Mouse (Mus musculus): ENCODE results near the gene Polg2.
"Not testable (repeated sequence)": the region's sequence is repeated elsewhere in the genome, so short reads cannot be mapped to it uniquely, and the experiment has no call there.

Polg2 gene

GRCm38 (mm10) chr11:106789649-106790048, 10.3 kb upstream of the Polg2 start:
- DNase-seq (ENCODE audit: low spot score in 2 of 2), result no peak

DNA sequence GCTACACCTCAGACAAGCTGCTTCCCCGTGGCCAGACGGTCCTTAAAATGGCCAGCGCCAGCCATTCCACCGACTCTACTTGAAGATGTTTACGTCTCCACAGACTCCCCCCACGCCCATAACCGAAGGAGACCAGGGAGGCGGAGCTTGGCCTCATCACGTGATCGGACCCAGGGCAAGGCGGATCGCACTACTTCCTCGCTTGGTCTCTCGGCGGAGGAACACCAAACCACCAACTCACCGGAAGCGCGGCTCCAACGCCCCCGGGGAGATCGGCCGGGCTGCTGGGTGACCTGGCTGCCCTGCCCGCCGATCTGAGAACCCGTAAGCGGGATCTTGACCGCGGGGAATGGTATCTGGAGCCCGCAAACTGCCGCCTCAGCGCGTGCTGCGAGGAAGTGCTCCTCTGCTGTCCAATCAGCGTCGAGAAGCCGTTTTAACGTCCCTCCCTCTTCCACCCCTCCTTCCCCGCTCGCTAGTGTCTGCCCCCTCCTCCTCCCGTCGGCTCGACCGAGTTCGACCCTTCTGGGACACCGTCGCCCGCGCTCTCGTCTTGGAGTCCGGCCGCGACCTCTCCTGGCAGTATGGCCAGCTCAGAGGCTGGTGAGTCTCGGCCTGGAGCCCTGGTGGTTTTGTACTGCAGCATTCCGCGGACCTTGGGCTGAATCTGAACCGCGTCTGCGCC, 9.6 kb upstream of the Polg2 start, which contains the start of the genes Ddx5 and Cep95:
Gene Ddx5 (minus strand): TSS at position 411 of the 685 bp plus-strand sequence.
Gene Cep95 (plus strand): TSS at position 478 of the 685 bp plus-strand sequence.
- DNase-seq (ENCODE audit: low spot score in 2 of 2), result peak; percentile 94 to 98

GRCm38 (mm10) chr11:106788026-106788774, 8.9 kb upstream of the Polg2 start:
- peak; percentile 98 to 99 for DNase-seq (ENCODE audit: low spot score in 2 of 2)

DNA sequence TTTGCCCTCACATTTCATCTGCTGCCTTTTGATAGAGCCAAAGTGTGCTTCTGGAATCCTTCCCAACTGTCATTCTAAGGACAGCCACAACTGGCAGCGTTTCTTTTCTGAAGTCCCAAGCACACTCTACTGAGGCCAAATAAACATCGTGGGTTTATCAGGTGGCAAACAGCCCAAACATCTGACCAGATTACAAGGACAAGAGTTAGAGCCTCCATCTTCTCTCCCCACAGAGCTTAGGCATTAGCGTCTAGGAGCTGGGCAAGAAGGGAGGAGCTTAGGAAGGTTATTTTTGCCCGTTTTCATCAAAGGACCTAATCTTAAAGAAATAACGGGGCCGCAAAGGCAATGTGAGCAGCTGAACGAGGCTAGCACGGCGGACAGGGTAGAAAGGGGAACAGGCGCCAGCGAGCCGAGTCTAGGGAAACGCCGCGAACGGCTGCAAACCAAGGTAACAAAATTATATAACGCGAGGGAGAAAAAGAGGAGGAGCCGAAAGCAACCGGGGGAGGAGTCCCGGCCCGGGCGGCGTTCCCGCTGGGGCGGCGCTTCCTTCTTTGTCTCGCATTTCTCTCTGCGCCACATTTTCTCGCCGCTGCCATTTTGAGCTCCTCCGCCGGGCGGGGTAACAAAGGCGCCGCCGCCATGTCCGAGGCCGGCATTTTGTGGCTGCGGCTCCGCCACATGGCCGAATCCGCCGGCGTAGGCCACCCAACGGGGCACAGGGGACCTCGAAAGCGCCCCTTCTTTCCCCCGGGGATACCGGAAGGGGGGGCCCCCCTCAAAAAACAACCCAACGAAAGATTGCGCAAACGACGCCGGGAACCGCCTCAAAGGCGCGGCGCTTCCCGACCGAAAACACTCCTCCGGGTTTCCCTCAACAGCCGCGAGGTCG, 8.0 kb upstream of the Polg2 start:
- peak; percentile 83 to 88 for DNase-seq (ENCODE audit: low spot score in 2 of 2)

- DNase-seq (ENCODE audit: low spot score in 2 of 2), result no peak
Measured at GRCm38 (mm10) chr11:106785043-106785442, 5.7 kb upstream of the Polg2 start.

DNA sequence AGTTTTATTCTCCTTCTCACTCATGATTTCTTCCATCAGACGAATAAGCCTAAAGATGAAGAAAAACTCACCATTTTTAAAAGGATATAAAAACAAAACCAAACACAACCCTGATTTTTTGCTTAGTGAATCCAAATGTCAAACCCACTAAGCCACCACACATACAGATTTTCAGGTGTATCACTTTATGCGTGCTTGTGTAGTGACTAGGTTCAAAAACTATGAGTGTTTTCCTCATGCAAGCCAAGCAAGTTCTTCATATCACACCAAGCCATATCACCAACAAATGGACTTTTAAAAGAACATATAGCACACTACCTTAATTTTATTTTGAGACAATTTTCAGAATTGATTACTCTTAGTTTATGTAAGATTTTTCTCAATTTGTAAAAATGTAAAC, 5.1 kb upstream of the Polg2 start:
- no peak for DNase-seq (ENCODE audit: low spot score in 2 of 2)

- no peak for DNase-seq (ENCODE audit: low spot score in 2 of 2)
Measured at GRCm38 (mm10) chr11:106782841-106783764, 3.8 kb upstream of the Polg2 start.

DNA sequence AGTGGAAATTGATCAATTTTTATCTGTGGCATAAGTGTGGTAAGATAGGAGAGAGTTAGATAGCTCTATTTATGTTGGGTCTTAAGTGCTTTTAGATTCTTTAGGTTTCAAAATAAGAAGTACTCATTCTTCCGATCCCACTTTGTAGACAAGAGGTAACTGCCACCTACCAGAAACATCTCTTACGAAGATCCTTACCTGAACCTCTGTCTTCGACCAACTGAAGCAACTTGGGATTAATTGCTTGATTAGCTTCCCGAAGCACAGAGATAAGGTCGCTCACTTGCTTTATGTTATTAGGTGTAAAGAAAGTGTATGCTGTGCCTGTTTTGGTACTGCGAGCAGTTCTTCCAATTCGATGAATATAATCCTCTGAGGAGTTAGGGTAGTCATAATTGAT, 2.9 kb upstream of the Polg2 start:
- not testable (repeated sequence) for DNase-seq (ENCODE audit: low spot score in 2 of 2)

DNA sequence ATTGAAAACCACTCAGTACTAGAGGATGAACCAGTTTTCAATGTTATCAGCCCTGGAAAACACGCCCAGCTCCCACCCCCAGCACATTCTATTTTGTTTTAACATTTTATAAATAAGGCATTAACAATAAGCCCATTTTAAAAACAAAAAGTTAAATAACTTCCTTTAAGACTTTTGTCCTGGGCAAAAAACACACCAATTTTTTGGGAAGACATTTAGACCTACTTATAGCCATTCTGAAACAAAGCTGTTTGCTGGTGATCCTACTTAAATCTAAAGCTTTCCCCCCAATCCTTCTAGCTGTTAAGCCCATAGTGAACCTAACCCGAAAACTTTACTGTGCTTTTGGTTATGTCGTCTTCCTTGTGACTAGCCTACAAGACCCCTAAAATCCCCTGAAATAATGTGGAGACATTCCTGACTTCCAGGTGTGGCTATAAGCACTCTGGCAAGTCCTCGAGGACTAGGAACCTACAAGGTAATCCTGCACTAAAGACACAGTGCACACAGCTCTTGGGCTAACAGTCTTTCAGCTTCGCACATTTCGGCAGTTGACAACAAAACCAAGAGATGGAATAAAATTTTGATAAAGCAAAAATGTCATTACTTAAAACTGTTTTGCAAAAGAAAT, 1.4 kb upstream of the Polg2 start:
- no peak for DNase-seq (ENCODE audit: low spot score in 2 of 2)

- no peak for DNase-seq (ENCODE audit: low spot score in 2 of 2)
Measured at GRCm38 (mm10) chr11:106780089-106780425, 720 bp upstream of the Polg2 start.

DNA sequence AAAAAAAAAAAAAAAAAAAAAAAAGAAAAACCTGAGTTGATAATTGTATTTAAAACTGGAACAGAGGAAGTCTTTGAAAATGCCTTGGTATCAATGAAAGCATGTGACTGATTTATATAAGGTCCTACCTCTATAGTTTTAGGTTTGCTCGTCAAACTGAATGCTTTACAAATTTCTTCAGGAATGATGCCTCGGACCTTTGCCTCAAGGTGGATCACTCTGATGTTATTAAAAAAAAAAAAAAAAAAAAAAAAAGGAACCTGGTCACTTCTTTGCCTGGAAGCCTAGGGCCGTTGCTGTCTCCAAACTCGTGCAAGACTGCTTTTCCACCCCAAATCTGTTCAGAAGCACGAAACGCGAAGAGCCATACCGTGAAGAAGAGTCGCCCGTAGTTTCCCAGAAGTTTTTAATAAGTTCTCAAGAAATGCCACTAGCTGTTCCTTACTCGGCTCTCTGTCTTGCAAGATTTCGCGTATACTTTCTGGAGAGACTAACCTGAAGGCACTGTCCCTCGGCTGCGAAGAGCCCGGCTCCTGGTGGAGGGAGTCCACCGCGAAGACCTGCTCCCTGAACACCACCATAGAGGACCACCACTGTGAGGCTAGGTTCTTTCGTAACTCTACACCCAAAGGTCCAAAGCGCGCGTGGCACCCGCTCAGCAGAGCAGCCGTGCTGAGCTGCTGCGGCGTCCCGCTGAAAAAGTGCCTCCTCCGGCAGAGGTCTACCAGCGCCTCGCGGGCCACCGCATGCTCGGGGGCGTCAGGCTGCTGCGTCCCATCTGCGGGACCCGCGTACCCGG, 549 bp downstream of the Polg2 start:
- no peak for DNase-seq (ENCODE audit: low spot score in 2 of 2)

DNA sequence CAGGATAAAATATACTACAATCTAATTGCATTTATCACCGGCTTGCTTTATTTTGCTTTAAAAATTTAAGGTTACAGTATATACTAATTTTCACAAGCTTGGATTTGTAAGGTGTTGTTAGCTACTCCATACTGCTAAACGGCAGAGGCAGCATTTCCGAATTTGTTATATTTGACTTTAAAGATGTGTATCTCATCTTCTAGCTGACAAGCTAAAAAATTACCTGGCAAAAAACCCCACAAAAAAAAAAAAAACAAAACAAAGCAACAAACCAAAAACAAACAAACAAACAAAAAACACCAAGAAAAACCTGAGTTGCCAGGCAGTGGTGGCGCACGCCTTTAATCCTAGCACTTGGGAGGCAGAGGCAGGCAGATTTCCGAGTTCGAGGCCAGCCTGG, 1.2 kb downstream of the Polg2 start:
- no peak for DNase-seq (ENCODE audit: low spot score in 2 of 2)

- no peak for DNase-seq (ENCODE audit: low spot score in 2 of 2)
Measured at GRCm38 (mm10) chr11:106777395-106777794, 1.9 kb downstream of the Polg2 start.

DNA sequence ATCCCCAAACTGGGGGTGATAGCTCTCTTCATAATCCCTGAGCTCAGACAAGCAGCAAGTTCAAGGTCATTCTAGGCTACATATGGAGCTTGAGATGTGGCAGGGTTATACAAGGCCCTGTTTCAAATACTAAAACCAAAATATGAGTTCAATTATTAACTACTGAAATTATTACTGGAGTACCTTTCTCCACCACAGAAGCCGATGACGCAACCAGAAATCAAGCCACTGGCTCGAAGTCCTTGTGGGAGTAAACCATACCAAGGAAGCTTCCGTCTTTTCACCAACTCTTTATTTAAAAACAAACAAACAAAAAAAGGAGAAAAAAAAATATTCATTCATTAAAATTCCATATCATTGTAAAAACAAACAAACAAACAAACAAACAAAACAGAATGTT, 2.4 kb downstream of the Polg2 start:
- DNase-seq (ENCODE audit: low spot score in 2 of 2), result no peak

DNA sequence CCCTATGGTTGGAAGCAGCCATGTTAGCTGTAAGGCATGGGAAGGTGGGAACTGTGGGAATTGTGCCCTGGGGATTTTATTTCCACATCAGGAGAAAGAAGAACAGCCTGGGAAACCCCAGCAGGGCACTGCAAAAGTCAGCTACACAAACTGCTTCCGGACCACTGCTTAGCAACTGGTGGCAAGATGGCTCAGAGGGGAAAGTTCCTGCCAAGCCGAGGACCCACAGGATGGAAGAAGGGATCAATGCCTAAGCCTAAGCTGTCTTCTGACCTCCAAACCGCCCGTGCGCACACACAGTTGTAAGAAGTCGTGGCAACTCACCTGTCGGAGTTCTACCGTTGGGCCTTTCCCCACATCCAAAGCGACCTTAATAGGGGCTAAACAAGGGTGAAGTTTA, 6.3 kb downstream of the Polg2 start:
- DNase-seq (ENCODE audit: low spot score in 2 of 2), result no peak

GRCm38 (mm10) chr11:106770195-106770974, 9.0 kb downstream of the Polg2 start:
- DNase-seq (ENCODE audit: low spot score in 2 of 2), result no peak

DNA sequence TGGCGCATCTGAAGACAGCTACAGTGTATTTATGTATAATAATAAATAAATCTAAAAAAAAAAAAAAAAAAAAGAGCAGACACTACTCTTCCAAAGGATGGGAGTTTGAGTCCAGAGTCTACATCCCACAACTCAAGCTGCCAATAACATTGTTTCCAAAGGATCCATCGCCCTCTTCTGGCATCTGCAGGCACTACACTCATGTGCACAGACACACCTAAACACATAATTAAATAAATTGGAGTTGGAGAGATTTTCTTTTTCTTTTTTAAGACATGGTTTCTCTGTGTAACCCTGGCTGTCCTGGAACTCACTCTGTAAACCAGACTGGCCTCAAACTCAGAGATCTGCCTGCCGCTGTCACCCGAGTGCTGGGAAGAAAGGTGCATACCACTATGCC, 11.8 kb downstream of the Polg2 start:
- DNase-seq (ENCODE audit: low spot score in 2 of 2), result no peak

- DNase-seq (ENCODE audit: low spot score in 2 of 2), result no peak
Measured at GRCm38 (mm10) chr11:106766611-106767162, 12.7 kb downstream of the Polg2 start.

DNA sequence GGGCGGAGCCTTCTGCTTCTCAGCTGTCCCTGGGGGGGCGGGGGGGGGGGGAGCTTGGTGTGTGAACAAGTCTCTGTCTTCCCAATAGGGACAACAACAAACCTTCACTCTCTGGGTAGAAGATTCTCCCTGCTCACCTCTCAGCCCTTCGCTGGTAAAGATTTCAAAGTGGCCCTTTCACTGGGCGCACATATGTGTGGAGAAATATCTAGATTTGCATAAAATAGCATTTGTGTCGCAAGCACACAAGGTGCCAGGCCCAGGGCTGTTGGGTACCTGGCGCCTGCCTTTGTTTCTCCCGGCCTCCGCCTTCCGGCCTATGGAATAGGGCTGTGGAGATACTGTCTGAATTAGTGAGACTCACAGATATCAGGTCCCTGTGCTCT, 16.5 kb downstream of the Polg2 start:
- no peak for DNase-seq (ENCODE audit: low spot score in 2 of 2)
